Mouse (Mus musculus): ENCODE measurements at regions not wholly inside any gene's neighbourhood (a gene's known extent, or its start where the extent isn't known, plus 50 kb on each side); places are given as distances from the start of the nearest gene placed in this dataset.

GRCm38 (mm10) chr6:117676064-117676821, 164.7 kb upstream of the Zfp637 start:
- 42% methylated on average over 10 of the region's 10 CpGs for WGBS (ENCODE audit: insufficient replicate concordance)
- Histone ChIP-seq H3K27me3 (no peaks in the 10 kb centered on the region), H3K9ac (no peak overlapping the region), H3K4me2 (no peak overlapping the region), H3K36me3 (no peaks in the 10 kb centered on the region), H3K4me1 (replicated peaks) (no peaks in the 10 kb centered on the region), H3K9me3 (replicated peaks) (no peaks in the 10 kb centered on the region), H3K4me3 (replicated peaks) (no peak overlapping the region), H3K27ac (no peak overlapping the region)
- DNase-seq (no peak), ATAC-seq (ENCODE audit: low read depth) (no peak)

- DNase-seq (no peak), ATAC-seq (ENCODE audit: low read depth) (no peak)
- no peak overlapping the region for H3K27ac ChIP-seq
- no peaks in the 10 kb centered on the region for H3K4me1 ChIP-seq (replicated peaks)
- no peak overlapping the region for H3K4me3 ChIP-seq (replicated peaks)
- H3K36me3 ChIP-seq = no peaks in the 10 kb centered on the region
- H3K9me3 ChIP-seq (replicated peaks) = no peaks in the 10 kb centered on the region
- no peaks in the 10 kb centered on the region for H3K27me3 ChIP-seq
- WGBS (ENCODE audit: insufficient replicate concordance) = 26% methylated on average over 7 of the region's 7 CpGs
- no peak overlapping the region for H3K9ac ChIP-seq
- H3K4me2 ChIP-seq = no peak overlapping the region
Measured at GRCm38 (mm10) chr6:117677062-117677461, 163.9 kb upstream of the Zfp637 start.

- DNase-seq (no peak), ATAC-seq (ENCODE audit: low read depth) (no peak)
- Histone ChIP-seq H3K9me3 (replicated peaks) (no peaks in the 10 kb centered on the region), H3K27me3 (no peaks in the 10 kb centered on the region), H3K4me2 (no peak overlapping the region), H3K36me3 (no peaks in the 10 kb centered on the region), H3K4me3 (replicated peaks) (no peak overlapping the region), H3K4me1 (replicated peaks) (no peaks in the 10 kb centered on the region), H3K27ac (peak overlapping the region; percentile 37), H3K9ac (no peak overlapping the region)
- 66% methylated on average over 2 of the region's 2 CpGs for WGBS (ENCODE audit: insufficient replicate concordance)
Measured at GRCm38 (mm10) chr6:117677821-117678220, 163.2 kb upstream of the Zfp637 start.

- H3K4me2 ChIP-seq = no peak overlapping the region
- no peaks in the 10 kb centered on the region for H3K9me3 ChIP-seq (replicated peaks)
- no peak for DNase-seq
- H3K27ac ChIP-seq = no peak overlapping the region; the same call in 1 of the 2 replicates
- H3K4me1 ChIP-seq (replicated peaks) = no peaks in the 10 kb centered on the region
- H3K9ac ChIP-seq = no peak overlapping the region
- H3K4me3 ChIP-seq (replicated peaks) = no peak overlapping the region
- no peak for ATAC-seq (ENCODE audit: low read depth)
- H3K36me3 ChIP-seq = no peaks in the 10 kb centered on the region
- WGBS (ENCODE audit: insufficient replicate concordance) = 53% methylated on average over 5 of the region's 5 CpGs
- no peaks in the 10 kb centered on the region for H3K27me3 ChIP-seq
Measured at GRCm38 (mm10) chr6:117678276-117678675, 162.7 kb upstream of the Zfp637 start.

- WGBS (ENCODE audit: insufficient replicate concordance) = 65% methylated on average over 4 of the region's 4 CpGs
- no peaks in the 10 kb centered on the region for H3K27me3 ChIP-seq
- no peak for ATAC-seq (ENCODE audit: low read depth)
- H3K4me1 ChIP-seq (replicated peaks) = no peaks in the 10 kb centered on the region
- H3K4me3 ChIP-seq (replicated peaks) = no peak overlapping the region
- no peak overlapping the region for H3K9ac ChIP-seq
- no peak for DNase-seq
- H3K9me3 ChIP-seq (replicated peaks) = no peaks in the 10 kb centered on the region
- H3K4me2 ChIP-seq = no peak overlapping the region
- H3K36me3 ChIP-seq = no peaks in the 10 kb centered on the region
- no peak overlapping the region for H3K27ac ChIP-seq
Measured at GRCm38 (mm10) chr6:117678877-117679276, 162.1 kb upstream of the Zfp637 start.

GRCm38 (mm10) chr6:117686212-117686611, 154.8 kb upstream of the Zfp637 start:
- H3K9ac ChIP-seq = no peak overlapping the region
- DNase-seq = no peak
- ATAC-seq (ENCODE audit: low read depth) = no peak
- WGBS (ENCODE audit: insufficient replicate concordance) = 71% methylated on average over 9 of the region's 9 CpGs
- H3K4me1 ChIP-seq (replicated peaks) = no peaks in the 10 kb centered on the region
- H3K36me3 ChIP-seq = no peaks in the 10 kb centered on the region
- H3K4me2 ChIP-seq = no peak overlapping the region
- no peaks in the 10 kb centered on the region for H3K9me3 ChIP-seq (replicated peaks)
- H3K27me3 ChIP-seq = no peaks in the 10 kb centered on the region
- H3K4me3 ChIP-seq (replicated peaks) = no peak overlapping the region
- no peak overlapping the region for H3K27ac ChIP-seq

GRCm38 (mm10) chr6:117687045-117687444, 153.9 kb upstream of the Zfp637 start:
- Histone ChIP-seq H3K4me1 (replicated peaks) (no peaks in the 10 kb centered on the region), H3K9ac (no peak overlapping the region), H3K4me3 (replicated peaks) (no peak overlapping the region), H3K27me3 (no peaks in the 10 kb centered on the region), H3K4me2 (no peak overlapping the region), H3K36me3 (no peaks in the 10 kb centered on the region), H3K27ac (no peak overlapping the region), H3K9me3 (replicated peaks) (no peaks in the 10 kb centered on the region)
- DNase-seq (no peak), ATAC-seq (ENCODE audit: low read depth) (peak; percentile 10; the same call in 1 of the 2 replicates)
- 56% methylated on average over 2 of the region's 2 CpGs for WGBS (ENCODE audit: insufficient replicate concordance)

GRCm38 (mm10) chr6:117688664-117689178, 152.3 kb upstream of the Zfp637 start:
- Histone ChIP-seq H3K4me2 (no peak overlapping the region), H3K27ac (no peak overlapping the region), H3K9ac (no peak overlapping the region), H3K36me3 (no peaks in the 10 kb centered on the region), H3K4me3 (replicated peaks) (no peak overlapping the region), H3K4me1 (replicated peaks) (no peaks in the 10 kb centered on the region), H3K27me3 (no peaks in the 10 kb centered on the region), H3K9me3 (replicated peaks) (no peaks in the 10 kb centered on the region)
- 46% methylated on average over 8 of the region's 8 CpGs for WGBS (ENCODE audit: insufficient replicate concordance)
- ATAC-seq (ENCODE audit: low read depth) = no peak
- DNase-seq = no peak

- 61% methylated on average over 5 of the region's 5 CpGs for WGBS (ENCODE audit: insufficient replicate concordance)
Measured at GRCm38 (mm10) chr6:117700286-117700685, 140.7 kb upstream of the Zfp637 start.

GRCm38 (mm10) chr6:117701547-117701946, 139.4 kb upstream of the Zfp637 start:
- 76% methylated on average over 5 of the region's 5 CpGs for WGBS (ENCODE audit: insufficient replicate concordance)
- Histone ChIP-seq H3K36me3 (no peaks in the 10 kb centered on the region), H3K4me2 (no peak overlapping the region), H3K9me3 (replicated peaks) (no peaks in the 10 kb centered on the region), H3K4me3 (replicated peaks) (no peak overlapping the region), H3K9ac (no peak overlapping the region), H3K4me1 (replicated peaks) (no peaks in the 10 kb centered on the region), H3K27ac (no peak overlapping the region), H3K27me3 (no peaks in the 10 kb centered on the region)
- no peak for ATAC-seq (ENCODE audit: low read depth)
- no peak for DNase-seq

More at GRCm38 (mm10) chr6:117700286-117700685, 140.7 kb upstream of the Zfp637 start:
- Histone ChIP-seq H3K36me3 (no peaks in the 10 kb centered on the region), H3K27me3 (no peaks in the 10 kb centered on the region), H3K4me3 (replicated peaks) (no peak overlapping the region), H3K27ac (no peak overlapping the region), H3K9ac (no peak overlapping the region), H3K9me3 (replicated peaks) (no peaks in the 10 kb centered on the region), H3K4me1 (replicated peaks) (no peaks in the 10 kb centered on the region), H3K4me2 (no peak overlapping the region)
- no peak for ATAC-seq (ENCODE audit: low read depth)
- no peak for DNase-seq

GRCm38 (mm10) chr6:117706006-117706405, 135.0 kb upstream of the Zfp637 start:
- ATAC-seq (ENCODE audit: low read depth) = no peak

GRCm38 (mm10) chr6:117709212-117709611, 131.8 kb upstream of the Zfp637 start:
- Histone ChIP-seq H3K27ac (no peak overlapping the region), H3K36me3 (no peaks in the 10 kb centered on the region), H3K4me3 (replicated peaks) (no peak overlapping the region), H3K4me2 (no peak overlapping the region), H3K27me3 (no peaks in the 10 kb centered on the region), H3K4me1 (replicated peaks) (no peaks in the 10 kb centered on the region), H3K9ac (no peak overlapping the region), H3K9me3 (replicated peaks) (no peaks in the 10 kb centered on the region)
- WGBS (ENCODE audit: insufficient replicate concordance) = 55% methylated on average over 3 of the region's 3 CpGs
- no peak for ATAC-seq (ENCODE audit: low read depth)
- no peak for DNase-seq

More at GRCm38 (mm10) chr6:117706006-117706405, 135.0 kb upstream of the Zfp637 start:
- Histone ChIP-seq H3K4me2 (no peak overlapping the region), H3K27ac (no peak overlapping the region), H3K4me3 (replicated peaks) (no peak overlapping the region), H3K4me1 (replicated peaks) (no peaks in the 10 kb centered on the region), H3K27me3 (no peaks in the 10 kb centered on the region), H3K36me3 (no peaks in the 10 kb centered on the region), H3K9ac (no peak overlapping the region), H3K9me3 (replicated peaks) (no peaks in the 10 kb centered on the region)
- 54% methylated on average over 2 of the region's 2 CpGs for whole genome bisulfite sequencing (ENCODE audit: insufficient replicate concordance)
- no peak for DNase-seq

Data from liver, embryonic 13.5 days (tissue).